22 mouse cellular contexts compared by ENCODE assay signal in genomic region chr7:117930392-117930791, GRCm38 (mm10).
DNase-seq lines count a peak whose midpoint lies in the region; ATAC-seq and TF ChIP-seq lines count a peak whose summit lies in the region.
"Had no signal": no experiment of that assay in that cellular context is flagged by ENCODE, and none has a peak within 500 bp of the region (broad histone marks: within the 10 kb centered on the region; RNA-seq: fewer than 3 reads in every experiment).

No protein-coding gene starts in this region.

- no peaks in the 10 kb centered on the region for H3K27me3 ChIP-seq in forebrain, embryonic 12.5 days
- no peaks in the 10 kb centered on the region for H3K27me3 ChIP-seq in forebrain, embryonic 10.5 days (ENCODE audit: poor library complexity, severe bottlenecking)
- H3K27me3 ChIP-seq in forebrain, embryonic 16.5 days (replicated peaks; ENCODE audit: control insufficient read depth, insufficient read depth, low read length), result no peaks in the 10 kb centered on the region
- no peaks in the 10 kb centered on the region for H3K27me3 ChIP-seq in midbrain, embryonic 13.5 days
- H3K27me3 ChIP-seq: CH12.LX; embryonic facial prominence, embryonic 15.5 days; heart, embryonic 15.5 days; hindbrain, embryonic 13.5 days had no signal

- H3K4me1 ChIP-seq in forebrain, embryonic 12.5 days, result no peaks in the 10 kb centered on the region; the same call in 1 of the 2 replicates
- H3K4me1 ChIP-seq in forebrain, embryonic 10.5 days, result peaks cover 10% of the 10 kb centered on the region; the same call in 1 of the 2 replicates
- H3K4me1 ChIP-seq in forebrain, embryonic 16.5 days (replicated peaks; ENCODE audit: control insufficient read depth, insufficient read depth, low read length), result 0 out of 2 replicates have a peak, but pooled peaks cover 4% of the 10 kb centered on the region
- H3K4me1 ChIP-seq in midbrain, embryonic 13.5 days (replicated peaks), result no peaks in the 10 kb centered on the region
- H3K4me1 ChIP-seq: embryonic facial prominence, embryonic 15.5 days; heart, embryonic 15.5 days; hindbrain, embryonic 13.5 days had no signal

- TF ChIP-seq CTCF in brain, embryonic 14.5 days (IDR thresholded peaks at IDR 0.05; ENCODE audit: borderline replicate concordance, extremely low read depth, insufficient read depth, insufficient read length), result no peak

- H3K27ac ChIP-seq in forebrain, embryonic 12.5 days, result no peak overlapping the region
- no peak overlapping the region for H3K27ac ChIP-seq in forebrain, embryonic 10.5 days
- no peak overlapping the region for H3K27ac ChIP-seq in forebrain, embryonic 16.5 days (ENCODE audit: low read length)
- no peak overlapping the region for H3K27ac ChIP-seq in midbrain, embryonic 13.5 days
- H3K27ac ChIP-seq: embryonic facial prominence, embryonic 15.5 days; heart, adult 2 months; heart, embryonic 15.5 days; hindbrain, embryonic 13.5 days; hindbrain, postnatal 0 days had no signal

- no peak for DNase-seq in forebrain, embryonic 10.5 days (ENCODE audit: extremely low spot score, low spot score)
- DNase-seq in brain, embryonic 14.5 days (ENCODE audit: low read depth), result peak; percentile 79
- no peak for DNase-seq in kidney, postnatal 4 days
- DNase-seq: adrenal gland, adult 8-10 months; adrenal gland, postnatal 36 days; cerebellum, adult 11 months; cerebellum, adult 8-10 months; cerebellum, postnatal 25 days; gastrocnemius, postnatal 36 days; heart, adult 2 months; heart, postnatal 14 days; kidney, adult 11 months had no signal

- TF ChIP-seq POLR2A in brain, embryonic 14.5 days (IDR thresholded peaks at IDR 0.05; ENCODE audit: borderline replicate concordance, extremely low read depth, insufficient read depth, insufficient read length, poor library complexity, severe bottlenecking), result no peak

- ATAC-seq in forebrain, embryonic 12.5 days (ENCODE audit: low FRiP score), result peak; percentile 6; the same call in 1 of the 2 replicates
- ATAC-seq in forebrain, embryonic 16.5 days, result peak; percentile 63; the same call in 1 of the 2 replicates
- ATAC-seq in midbrain, embryonic 13.5 days, result no peak
- ATAC-seq: hindbrain, postnatal 0 days had no signal

- H3K36me3 ChIP-seq in forebrain, embryonic 12.5 days (replicated peaks), result no peaks in the 10 kb centered on the region
- H3K36me3 ChIP-seq in forebrain, embryonic 10.5 days (replicated peaks), result no peaks in the 10 kb centered on the region
- no peaks in the 10 kb centered on the region for H3K36me3 ChIP-seq in forebrain, embryonic 16.5 days (ENCODE audit: control insufficient read depth, insufficient read depth)
- H3K36me3 ChIP-seq in midbrain, embryonic 13.5 days, result no peaks in the 10 kb centered on the region
- H3K36me3 ChIP-seq: embryonic facial prominence, embryonic 15.5 days; heart, embryonic 15.5 days; hindbrain, embryonic 13.5 days had no signal

- no peak overlapping the region for H3K4me3 ChIP-seq in forebrain, embryonic 12.5 days (replicated peaks)
- no peak overlapping the region for H3K4me3 ChIP-seq in forebrain, embryonic 10.5 days
- no peak overlapping the region for H3K4me3 ChIP-seq in forebrain, embryonic 16.5 days (replicated peaks; ENCODE audit: low read length)
- H3K4me3 ChIP-seq in midbrain, embryonic 13.5 days (replicated peaks), result no peak overlapping the region
- H3K4me3 ChIP-seq: embryonic facial prominence, embryonic 15.5 days; erythroblast, embryonic 14.5 days; heart, adult 2 months; heart, embryonic 15.5 days; hindbrain, embryonic 13.5 days had no signal

- 36% methylated on average over 9 of the region's 9 CpGs for WGBS in forebrain, embryonic 12.5 days
- WGBS in forebrain, embryonic 10.5 days, result 67% methylated on average over 9 of the region's 9 CpGs
- whole genome bisulfite sequencing in forebrain, embryonic 16.5 days, result 14% methylated on average over 9 of the region's 9 CpGs
- WGBS in midbrain, embryonic 13.5 days, result 70% methylated on average over 9 of the region's 9 CpGs

- H3K4me2 ChIP-seq in forebrain, embryonic 12.5 days, result no peak overlapping the region
- no peak overlapping the region for H3K4me2 ChIP-seq in forebrain, embryonic 16.5 days (ENCODE audit: low read length)
- H3K4me2 ChIP-seq in midbrain, embryonic 13.5 days (replicated peaks), result no peak overlapping the region
- H3K4me2 ChIP-seq: embryonic facial prominence, embryonic 15.5 days; heart, embryonic 11.5 days; heart, embryonic 15.5 days; hindbrain, embryonic 13.5 days had no signal

- H3K9me3 ChIP-seq in forebrain, embryonic 12.5 days, result no peaks in the 10 kb centered on the region
- H3K9me3 ChIP-seq in forebrain, embryonic 10.5 days, result no peaks in the 10 kb centered on the region
- H3K9me3 ChIP-seq in forebrain, embryonic 16.5 days (ENCODE audit: control insufficient read depth, low read length), result no peaks in the 10 kb centered on the region
- no peaks in the 10 kb centered on the region for H3K9me3 ChIP-seq in midbrain, embryonic 13.5 days
- H3K9me3 ChIP-seq: embryonic facial prominence, embryonic 15.5 days; heart, embryonic 15.5 days; hindbrain, embryonic 13.5 days had no signal

- no peak overlapping the region for H3K9ac ChIP-seq in forebrain, embryonic 12.5 days
- no peak overlapping the region for H3K9ac ChIP-seq in forebrain, embryonic 16.5 days (replicated peaks; ENCODE audit: low read depth, low read length)
- no peak overlapping the region for H3K9ac ChIP-seq in midbrain, embryonic 13.5 days (replicated peaks)
- H3K9ac ChIP-seq: embryonic facial prominence, embryonic 15.5 days; heart, embryonic 15.5 days; hindbrain, embryonic 13.5 days had no signal
